In genomic region chr11:63376311-63376710, GRCm38 (mm10) we compare ENCODE assay signal across 23 mouse cellular contexts.
DNase-seq lines count a peak whose midpoint lies in the region; ATAC-seq lines count a peak whose summit lies in the region.
"Had no signal": no experiment of that assay in that cellular context is flagged by ENCODE, and none has a peak within 500 bp of the region (broad histone marks: within the 10 kb centered on the region; RNA-seq: fewer than 3 reads in every experiment).

No protein-coding gene starts in this region.

- no peaks in the 10 kb centered on the region for H3K4me1 ChIP-seq in hindbrain, embryonic 13.5 days (replicated peaks)
- 0 out of 2 replicates have a peak, but pooled peaks cover 5% of the 10 kb centered on the region for H3K4me1 ChIP-seq in hindbrain, embryonic 10.5 days (replicated peaks)
- H3K4me1 ChIP-seq in kidney, embryonic 16.5 days (ENCODE audit: insufficient read depth, low read length) = 0 out of 2 replicates have a peak, but pooled peaks cover 4% of the 10 kb centered on the region
- H3K4me1 ChIP-seq in neural tube, embryonic 13.5 days (replicated peaks) = no peaks in the 10 kb centered on the region
- H3K4me1 ChIP-seq in neural tube, embryonic 15.5 days = 0 out of 2 replicates have a peak, but pooled peaks cover 2% of the 10 kb centered on the region
- H3K4me1 ChIP-seq: liver, embryonic 13.5 days; stomach, embryonic 15.5 days had no signal

- WGBS in hindbrain, embryonic 13.5 days = 96% methylated on average over 3 of the region's 3 CpGs
- WGBS in hindbrain, embryonic 10.5 days = 93% methylated on average over 3 of the region's 3 CpGs
- 92% methylated on average over 3 of the region's 3 CpGs for WGBS in kidney, embryonic 16.5 days
- WGBS in neural tube, embryonic 13.5 days = 91% methylated on average over 3 of the region's 3 CpGs
- 99% methylated on average over 3 of the region's 3 CpGs for WGBS in neural tube, embryonic 15.5 days

- DNase-seq in heart, adult 9 months (ENCODE audit: low spot score in 2 of 2) = peak; percentile 1 to 21
- no peak for DNase-seq in heart, postnatal 14 days
- no peak for DNase-seq in hindbrain, embryonic 10.5 days (ENCODE audit: low spot score)
- DNase-seq in kidney, postnatal 36 days = no peak
- DNase-seq: adrenal gland, postnatal 10 days; cerebellum, adult 8-10 months; cerebellum, postnatal 25 days; gastrocnemius, postnatal 14 days; liver, embryonic 13.5 days; midbrain, embryonic 14.5 days; right cerebral cortex, postnatal 25 days; thymus, adult 18-20 months; thymus, postnatal 25 days had no signal

- no peak overlapping the region for H3K4me3 ChIP-seq in hindbrain, embryonic 13.5 days
- H3K4me3 ChIP-seq in hindbrain, embryonic 10.5 days = no peak overlapping the region
- no peak overlapping the region for H3K4me3 ChIP-seq in kidney, embryonic 16.5 days (ENCODE audit: low read length)
- no peak overlapping the region for H3K4me3 ChIP-seq in neural tube, embryonic 13.5 days
- H3K4me3 ChIP-seq in neural tube, embryonic 15.5 days (replicated peaks) = no peak overlapping the region
- H3K4me3 ChIP-seq: limb, embryonic 13.5 days; liver, embryonic 13.5 days; megakaryocyte, embryonic 14.5 days; stomach, embryonic 15.5 days had no signal

- intact Hi-C loops in heart, postnatal 14 days (cut with DNase I) = no loop called here

- H3K36me3 ChIP-seq in hindbrain, embryonic 13.5 days = no peaks in the 10 kb centered on the region
- H3K36me3 ChIP-seq in hindbrain, embryonic 10.5 days = no peaks in the 10 kb centered on the region
- no peaks in the 10 kb centered on the region for H3K36me3 ChIP-seq in kidney, embryonic 16.5 days (ENCODE audit: insufficient read depth, low read length)
- H3K36me3 ChIP-seq in neural tube, embryonic 13.5 days = no peaks in the 10 kb centered on the region
- H3K36me3 ChIP-seq in neural tube, embryonic 15.5 days = no peaks in the 10 kb centered on the region
- H3K36me3 ChIP-seq: limb, embryonic 13.5 days; liver, embryonic 13.5 days; stomach, embryonic 15.5 days had no signal

- H3K27me3 ChIP-seq in hindbrain, embryonic 13.5 days = no peaks in the 10 kb centered on the region
- H3K27me3 ChIP-seq in hindbrain, embryonic 10.5 days (ENCODE audit: insufficient read depth, poor library complexity, severe bottlenecking) = no peaks in the 10 kb centered on the region
- H3K27me3 ChIP-seq in kidney, embryonic 16.5 days (ENCODE audit: insufficient read depth, low read length) = 0 out of 2 replicates have a peak, but pooled peaks cover 5% of the 10 kb centered on the region
- no peaks in the 10 kb centered on the region for H3K27me3 ChIP-seq in neural tube, embryonic 13.5 days
- H3K27me3 ChIP-seq in neural tube, embryonic 15.5 days (replicated peaks) = no peaks in the 10 kb centered on the region
- H3K27me3 ChIP-seq: liver, embryonic 13.5 days; megakaryocyte, embryonic 14.5 days; stomach, embryonic 15.5 days had no signal

- H3K4me2 ChIP-seq in hindbrain, embryonic 13.5 days = no peak overlapping the region
- no peak overlapping the region for H3K4me2 ChIP-seq in kidney, embryonic 16.5 days (replicated peaks; ENCODE audit: low read depth, low read length)
- no peak overlapping the region for H3K4me2 ChIP-seq in neural tube, embryonic 13.5 days
- H3K4me2 ChIP-seq in neural tube, embryonic 15.5 days = no peak overlapping the region
- H3K4me2 ChIP-seq: hindbrain, embryonic 14.5 days; limb, embryonic 13.5 days; liver, embryonic 13.5 days; stomach, embryonic 15.5 days had no signal

- ATAC-seq in hindbrain, embryonic 13.5 days (ENCODE audit: low FRiP score) = no peak
- ATAC-seq in kidney, embryonic 16.5 days (ENCODE audit: low FRiP score, low TSS enrichment) = peak; percentile 46; the same call in 1 of the 2 replicates
- no peak for ATAC-seq in neural tube, embryonic 13.5 days (ENCODE audit: low read depth)
- ATAC-seq in neural tube, embryonic 15.5 days (ENCODE audit: low FRiP score) = no peak
- ATAC-seq: forebrain, embryonic 14.5 days; Patski had no signal

- peak overlapping the region; percentile 6; the same call in 1 of the 2 replicates for H3K27ac ChIP-seq in hindbrain, embryonic 13.5 days
- no peak overlapping the region for H3K27ac ChIP-seq in hindbrain, embryonic 10.5 days
- H3K27ac ChIP-seq in kidney, embryonic 16.5 days (ENCODE audit: low read length) = no peak overlapping the region
- peak overlapping the region; percentile 43; the same call in 1 of the 2 replicates for H3K27ac ChIP-seq in neural tube, embryonic 13.5 days (replicated peaks)
- H3K27ac ChIP-seq in neural tube, embryonic 15.5 days (replicated peaks) = no peak overlapping the region; the same call in 1 of the 2 replicates
- H3K27ac ChIP-seq: hindbrain, embryonic 14.5 days; liver, embryonic 13.5 days; stomach, embryonic 15.5 days had no signal

- H3K9me3 ChIP-seq in hindbrain, embryonic 13.5 days = no peaks in the 10 kb centered on the region; the same call in 1 of the 2 replicates
- H3K9me3 ChIP-seq in hindbrain, embryonic 10.5 days = no peaks in the 10 kb centered on the region
- no peaks in the 10 kb centered on the region; the same call in 1 of the 2 replicates for H3K9me3 ChIP-seq in kidney, embryonic 16.5 days (ENCODE audit: low read length)
- H3K9me3 ChIP-seq in neural tube, embryonic 13.5 days = no peaks in the 10 kb centered on the region
- H3K9me3 ChIP-seq in neural tube, embryonic 15.5 days (replicated peaks) = no peaks in the 10 kb centered on the region
- H3K9me3 ChIP-seq: limb, embryonic 13.5 days; liver, embryonic 13.5 days; stomach, embryonic 15.5 days had no signal

- no peak overlapping the region for H3K9ac ChIP-seq in hindbrain, embryonic 13.5 days
- H3K9ac ChIP-seq in kidney, embryonic 16.5 days (replicated peaks; ENCODE audit: low read length) = no peak overlapping the region
- H3K9ac ChIP-seq in neural tube, embryonic 13.5 days = no peak overlapping the region
- no peak overlapping the region for H3K9ac ChIP-seq in neural tube, embryonic 15.5 days (replicated peaks)
- H3K9ac ChIP-seq: hindbrain, embryonic 14.5 days; limb, embryonic 13.5 days; liver, embryonic 13.5 days; stomach, embryonic 15.5 days had no signal

Comparison
In these comparisons a context has a peak if more than half of its experiments do, and no peak if none do; other contexts are left out.
1. DNase-seq: peak in heart, adult 9 months (2 of 2); none in heart, postnatal 14 days (0 of 2), hindbrain, embryonic 10.5 days (single experiment) and kidney, postnatal 36 days (0 of 2).
2. H3K27ac ChIP-seq: peak in hindbrain, embryonic 13.5 days (single experiment) and neural tube, embryonic 13.5 days (single experiment); none in hindbrain, embryonic 10.5 days (single experiment), kidney, embryonic 16.5 days (single experiment) and neural tube, embryonic 15.5 days (single experiment).